In the genomic region with DNA sequence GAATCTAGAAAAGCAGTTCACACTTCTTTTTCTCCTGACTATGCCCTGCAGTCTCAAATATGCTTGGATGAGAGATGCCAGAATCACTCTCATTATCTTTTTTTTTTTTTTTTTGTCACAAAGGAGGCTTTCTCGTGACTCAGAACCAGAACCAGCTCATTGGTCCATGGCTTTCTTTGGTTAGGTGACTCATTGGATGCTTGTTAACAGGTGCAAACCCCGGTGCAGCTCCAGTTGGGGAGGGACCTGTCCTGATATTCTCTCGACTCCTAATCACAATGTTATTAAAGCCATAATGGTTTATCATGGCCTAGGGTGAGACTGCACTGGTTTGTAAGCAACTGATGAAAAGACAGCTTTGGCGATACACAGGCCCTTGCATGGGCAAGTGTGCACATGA, we compare ENCODE assay signal across 23 mouse cellular contexts. TPM values are rescaled to one million over a fixed set of nuclear protein-coding genes. Genes with fewer than 3 reads are reported as not detected.
DNase-seq lines count a peak whose midpoint lies in the region; ATAC-seq and TF ChIP-seq lines count a peak whose summit lies in the region.
"Had no signal": no experiment of that assay in that cellular context is flagged by ENCODE, and none has a peak within 500 bp of the region (broad histone marks: within the 10 kb centered on the region; RNA-seq: fewer than 3 reads in every experiment).

No protein-coding gene starts in this region.

- no peak for ATAC-seq in Patski
- ATAC-seq: CD4-positive, CD25-positive, alpha-beta regulatory T cell, adult 4 months; forebrain, embryonic 13.5 days; forebrain, embryonic 15.5 days; forebrain, postnatal 0 days had no signal

- dilution Hi-C loops in CH12.LX (cut with MboI; ENCODE audit: extremely low pct_ligation_motif_present, extremely low pct_unique_long_range_greater_than_20kb, low sequenced_read_pairs) = no loop called here

- in situ Hi-C loops in CH12.LX (cut with MboI; ENCODE audit: low pct_ligation_motif_present, low pct_unique_long_range_greater_than_20kb, low sequenced_read_pairs) = no loop called here
- in situ Hi-C loops in Patski (cut with MboI; ENCODE audit: low pct_unique_long_range_greater_than_20kb) = no loop called here

- CTCF ChIA-PET in Patski (lab: Charles Lee) = interaction anchor here (0.6 to 1.4 kb wide), 4 partner anchors 9 to 111 kb away, joined by 3 to 4 read pairs (median 3); no protein-coding TSS in a partner anchor

- no peak for TF ChIP-seq POLR2A in CH12.LX (IDR thresholded peaks at IDR 0.05; ENCODE audit: low read depth, low read length)

- H3K27ac ChIP-seq in CH12.LX (ENCODE audit: insufficient read depth, low read depth) = no peak overlapping the region
- H3K27ac ChIP-seq: embryonic facial prominence, embryonic 10.5 days; embryonic facial prominence, embryonic 12.5 days; forebrain, embryonic 13.5 days; forebrain, embryonic 15.5 days had no signal

- H3K4me1 ChIP-seq in CH12.LX (ENCODE audit: control insufficient read depth in 1 of 2, insufficient read depth in 2 of 2) = peaks cover 2 to 20% of the 10 kb centered on the region in 2 experiments; a peak in 3 of 4 replicates
- H3K4me1 ChIP-seq: embryonic facial prominence, embryonic 12.5 days had no signal

- H3K27me3 ChIP-seq in CH12.LX (replicated peaks) (no peaks in the 10 kb centered on the region), Patski (no peaks in the 10 kb centered on the region)
- H3K27me3 ChIP-seq: embryonic facial prominence, embryonic 12.5 days; forebrain, embryonic 13.5 days; forebrain, embryonic 15.5 days had no signal

- no peaks in the 10 kb centered on the region for H3K36me3 ChIP-seq in CH12.LX (replicated peaks in 1 of 2; ENCODE audit: control insufficient read depth in 1 of 2, insufficient read depth in 1 of 2, low read length in 1 of 2)
- H3K36me3 ChIP-seq: embryonic facial prominence, embryonic 10.5 days; embryonic facial prominence, embryonic 12.5 days; forebrain, embryonic 15.5 days had no signal

- TF ChIP-seq EP300 in CH12.LX (IDR thresholded peaks at IDR 0.05; ENCODE audit: low read length) = no peak

- no peak overlapping the region for H3K4me2 ChIP-seq in CH12.LX (ENCODE audit: insufficient read depth, low read depth, poor library complexity, severe bottlenecking)
- H3K4me2 ChIP-seq: embryonic facial prominence, embryonic 12.5 days; forebrain, embryonic 13.5 days; forebrain, embryonic 15.5 days had no signal

- TF ChIP-seq RAD21 in CH12.LX (IDR thresholded peaks at IDR 0.05; ENCODE audit: low read depth, low read length) = no peak

- POLR2A ChIA-PET in Patski (lab: Charles Lee) = no interaction called here

- no peak overlapping the region for H3K4me3 ChIP-seq in CH12.LX (replicated peaks in 1 of 3; ENCODE audit: low read depth in 2 of 3, low read length in 2 of 3, poor library complexity in 1 of 3)
- H3K4me3 ChIP-seq: embryonic facial prominence, embryonic 10.5 days; embryonic facial prominence, embryonic 12.5 days; forebrain, embryonic 13.5 days; forebrain, embryonic 15.5 days had no signal

- peaks cover 9% of the 10 kb centered on the region for H3K9me3 ChIP-seq in CH12.LX (replicated peaks; ENCODE audit: low read length)
- H3K9me3 ChIP-seq: forebrain, embryonic 13.5 days had no signal

- DNase-seq in CH12.LX (ENCODE audit: extremely low read depth) (peak; percentile 22), Patski (ENCODE audit: low read depth, low spot score) (peak; percentile 6)
- no peak for DNase-seq in lung, adult 18-20 months
- DNase-seq in spleen, postnatal 10 days (ENCODE audit: low spot score in 2 of 2) = no peak
- no peak for DNase-seq in lung, postnatal 4 days
- DNase-seq: adrenal gland, adult 2 months; adrenal gland, postnatal 10 days; adrenal gland, postnatal 25 days; cerebellum, adult 11-12 months; cerebellum, adult 2 months; cerebellum, adult 9-10 months; cerebellum, postnatal 10 days; cerebellum, postnatal 25 days; forebrain, postnatal 0 days had no signal

- H3K79me2 ChIP-seq in CH12.LX (replicated peaks; ENCODE audit: control insufficient read depth, extremely low read depth, insufficient read depth, poor library complexity, severe bottlenecking) = no peaks in the 10 kb centered on the region

- TF ChIP-seq CTCF in CH12.LX (conservative IDR thresholded peaks at IDR 0.05 in 1 of 2, IDR thresholded peaks at IDR 0.05 in 1 of 2; ENCODE audit: low read depth in 2 of 2, low read length in 2 of 2) (no peak), Patski (IDR thresholded peaks at IDR 0.05) (no peak)

- H3K9ac ChIP-seq in CH12.LX (ENCODE audit: insufficient read depth, low read depth) = no peak overlapping the region
- H3K9ac ChIP-seq: embryonic facial prominence, embryonic 12.5 days; forebrain, embryonic 13.5 days; forebrain, embryonic 15.5 days; forebrain, postnatal 0 days had no signal

TF ChIP-seq in CH12.LX, 34 proteins besides CTCF, POLR2A, EP300 and RAD21:
- peak; percentile 66 for TF ChIP-seq ZNF384 (IDR thresholded peaks at IDR 0.05; ENCODE audit: low read depth, low read length)
- no peak for TF ChIP-seq IRF4 (IDR thresholded peaks at IDR 0.05; ENCODE audit: low read depth, low read length)

RNA-seq across cellular contexts. Expression of a gene that starts 5.9 kb away (rescaled TPM):
- not detected in 2 replicates for total RNA-seq in CH12.LX (2012; rRNA removed)
- total RNA-seq in CH12.LX (2014; rRNA removed) = 0.22 TPM in 1 of 2 replicates, not detected in the other
- polyA plus RNA-seq in CH12.LX (2012; ENCODE audit: insufficient read length, low read depth) = 0.23 and 0.86 TPM in 2 replicates
- polyA plus RNA-seq in Patski (2021) = 43.4 TPM
- total RNA-seq: MEL had no signal
- polyA plus RNA-seq: CD4-positive, CD25-positive, alpha-beta regulatory T cell, adult 4 months had no signal

RNA-seq across cellular contexts. Expression of a gene that starts 21.5 kb away (rescaled TPM):
- not detected in 2 replicates for total RNA-seq in CH12.LX (2012; rRNA removed)
- not detected in 2 replicates for total RNA-seq in CH12.LX (2014; rRNA removed)
- not detected in 2 replicates for polyA plus RNA-seq in CH12.LX (2012; ENCODE audit: insufficient read length, low read depth)
- polyA plus RNA-seq in Patski (2021) = not detected
- total RNA-seq: adrenal gland, adult 2 months; adrenal gland, postnatal 10 days; adrenal gland, postnatal 25 days; adrenal gland, postnatal 4 days; forebrain, postnatal 0 days; MEL had no signal
- polyA plus RNA-seq: adrenal gland, adult 2 months; CD4-positive, CD25-positive, alpha-beta regulatory T cell, adult 4 months; cerebellum, adult 2 months; embryonic facial prominence, embryonic 10.5 days; embryonic facial prominence, embryonic 12.5 days; embryonic facial prominence, embryonic 14.5 days; forebrain, embryonic 11.5 days; forebrain, embryonic 13.5 days; forebrain, embryonic 15.5 days; forebrain, postnatal 0 days had no signal

Comparison
In these comparisons a context has a peak if more than half of its experiments do, and no peak if none do; other contexts are left out.
1. DNase-seq: peak in CH12.LX (single experiment) and Patski (single experiment); none in lung, adult 18-20 months (0 of 2), spleen, postnatal 10 days (0 of 2) and lung, postnatal 4 days (0 of 2).
2. RNA of a gene that starts 5.9 kb away (polyA plus RNA-seq): 43.4 TPM in Patski (single experiment); 0.23 to 0.86 TPM in CH12.LX; every median in the first group is over 10 times any median in the second.